Mouse (Mus musculus): ENCODE measurements around the gene Ppp1r13b.
"Not testable (repeated sequence)": the region's sequence is repeated elsewhere in the genome, so short reads cannot be mapped to it uniquely, and the experiment has no call there.

Ppp1r13b gene

DNA sequence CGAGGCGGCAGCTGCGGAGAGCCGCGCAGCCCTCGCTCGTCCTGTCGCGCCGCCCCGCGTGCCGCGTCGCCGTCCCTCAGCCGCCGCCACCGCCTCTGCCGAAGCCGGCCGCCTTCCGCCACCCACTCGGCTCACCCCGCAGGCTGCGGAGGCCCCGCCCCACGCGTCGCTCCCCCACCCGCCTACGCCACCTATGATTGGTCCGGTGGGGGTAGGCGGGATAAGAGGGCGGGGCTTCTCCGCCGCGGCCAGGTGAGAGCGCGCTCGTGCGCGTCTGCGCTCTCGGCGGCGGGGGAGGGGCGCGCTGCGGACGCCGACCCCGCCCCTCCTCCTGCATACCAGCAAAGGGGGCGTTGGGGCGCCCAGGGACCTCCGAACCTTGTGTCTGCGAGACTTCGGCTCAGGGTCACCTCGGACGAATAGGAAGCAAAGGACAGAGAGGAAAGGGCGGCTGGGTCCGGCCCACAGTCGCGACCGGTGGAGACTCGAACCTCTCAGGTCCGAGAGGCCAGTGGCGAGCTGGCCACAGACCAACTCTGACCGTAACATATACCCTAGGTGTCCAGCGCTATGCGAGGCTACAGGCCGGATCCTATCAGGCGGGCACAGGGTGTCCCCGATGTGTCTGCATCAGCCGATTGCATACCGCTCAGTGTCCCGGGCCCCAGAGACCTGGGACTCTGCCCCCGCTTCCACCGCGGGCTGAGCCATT, at the start of gene Ppp1r13b:
Gene Ppp1r13b, minus strand, starts transcription at position 141 of the 712 bp plus-strand sequence.
- peak; percentile 95 for DNase-seq

DNA sequence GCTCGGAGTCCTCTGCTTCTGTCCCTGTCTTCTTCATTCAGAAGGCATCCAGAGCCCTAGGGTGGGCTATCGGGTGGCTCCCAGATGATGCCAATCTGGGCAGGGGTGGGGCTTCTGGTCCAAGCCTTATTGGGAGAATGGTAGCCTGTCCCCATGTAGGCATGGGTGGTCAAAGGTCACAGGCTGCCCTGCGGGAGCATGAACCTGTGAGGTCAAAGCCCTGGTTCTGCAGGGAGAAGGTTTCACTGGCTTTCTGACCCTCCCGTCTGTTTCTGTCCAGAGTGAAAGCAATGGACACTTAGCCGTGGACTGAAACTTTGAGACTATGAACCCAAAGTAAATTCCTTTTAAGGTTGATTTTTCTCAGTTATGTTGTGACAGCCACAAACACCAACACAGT, 48.3 kb upstream of the Ppp1r13b start:
- no peak for DNase-seq

DNA sequence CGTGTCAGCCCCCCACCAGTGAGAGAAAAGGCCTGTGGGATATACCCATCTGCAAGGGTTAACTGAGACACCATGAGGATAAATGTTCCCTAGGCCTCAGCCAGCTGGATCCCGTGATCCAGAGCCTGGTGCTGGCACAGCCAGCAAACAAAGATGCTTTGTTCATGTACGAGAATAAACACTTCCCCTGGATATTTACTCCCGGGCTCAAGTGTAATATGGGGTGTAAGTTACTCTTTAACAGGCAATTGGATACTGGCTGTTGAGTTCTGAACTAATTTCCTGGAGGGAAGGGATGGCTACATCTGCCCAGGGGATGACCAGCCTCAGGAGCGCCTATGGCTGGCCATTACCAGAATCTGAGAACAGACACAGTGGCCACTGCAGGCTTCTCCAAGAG, 43.8 kb upstream of the Ppp1r13b start:
- DNase-seq = no peak

DNA sequence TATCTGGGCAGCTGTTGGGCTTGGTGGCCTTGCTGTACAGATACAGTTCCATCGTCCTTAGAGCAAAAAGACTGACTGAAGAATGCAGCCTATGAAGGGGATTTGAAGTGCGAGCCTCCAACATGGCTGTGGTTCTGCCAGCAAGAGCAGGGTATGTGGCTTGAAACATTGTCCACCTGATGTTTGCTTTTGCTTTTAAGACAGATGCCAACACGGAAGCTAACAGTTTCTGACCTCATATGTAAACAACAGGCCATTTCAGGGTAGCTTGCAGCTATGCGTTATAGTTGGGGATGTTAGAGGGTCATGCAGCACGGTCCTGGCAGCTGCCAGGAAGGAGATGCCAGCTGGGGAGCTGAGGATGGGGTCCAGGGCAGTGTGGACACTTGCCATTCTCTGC, 42.6 kb upstream of the Ppp1r13b start:
- DNase-seq = no peak

DNA sequence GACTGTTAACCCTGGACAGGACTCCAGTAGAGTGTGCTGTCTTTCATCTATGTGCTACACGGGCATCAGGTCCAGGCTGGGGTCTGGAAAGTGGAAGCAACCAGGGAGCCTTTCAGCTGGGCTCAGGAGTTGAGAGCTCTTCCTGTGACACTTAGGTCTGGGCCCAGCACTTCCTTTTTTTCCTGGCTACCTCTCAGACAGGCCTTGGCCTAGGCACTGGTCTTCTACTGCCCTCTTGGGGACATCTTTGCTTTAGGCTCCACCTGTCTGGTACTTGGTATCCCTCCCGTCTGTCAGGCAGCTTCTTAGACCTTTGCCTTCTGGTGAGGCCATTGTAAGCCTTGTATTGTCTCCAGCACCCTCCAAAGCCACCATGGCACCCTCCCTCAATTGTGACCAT, 38.8 kb upstream of the Ppp1r13b start:
- DNase-seq = peak; percentile 61

DNA sequence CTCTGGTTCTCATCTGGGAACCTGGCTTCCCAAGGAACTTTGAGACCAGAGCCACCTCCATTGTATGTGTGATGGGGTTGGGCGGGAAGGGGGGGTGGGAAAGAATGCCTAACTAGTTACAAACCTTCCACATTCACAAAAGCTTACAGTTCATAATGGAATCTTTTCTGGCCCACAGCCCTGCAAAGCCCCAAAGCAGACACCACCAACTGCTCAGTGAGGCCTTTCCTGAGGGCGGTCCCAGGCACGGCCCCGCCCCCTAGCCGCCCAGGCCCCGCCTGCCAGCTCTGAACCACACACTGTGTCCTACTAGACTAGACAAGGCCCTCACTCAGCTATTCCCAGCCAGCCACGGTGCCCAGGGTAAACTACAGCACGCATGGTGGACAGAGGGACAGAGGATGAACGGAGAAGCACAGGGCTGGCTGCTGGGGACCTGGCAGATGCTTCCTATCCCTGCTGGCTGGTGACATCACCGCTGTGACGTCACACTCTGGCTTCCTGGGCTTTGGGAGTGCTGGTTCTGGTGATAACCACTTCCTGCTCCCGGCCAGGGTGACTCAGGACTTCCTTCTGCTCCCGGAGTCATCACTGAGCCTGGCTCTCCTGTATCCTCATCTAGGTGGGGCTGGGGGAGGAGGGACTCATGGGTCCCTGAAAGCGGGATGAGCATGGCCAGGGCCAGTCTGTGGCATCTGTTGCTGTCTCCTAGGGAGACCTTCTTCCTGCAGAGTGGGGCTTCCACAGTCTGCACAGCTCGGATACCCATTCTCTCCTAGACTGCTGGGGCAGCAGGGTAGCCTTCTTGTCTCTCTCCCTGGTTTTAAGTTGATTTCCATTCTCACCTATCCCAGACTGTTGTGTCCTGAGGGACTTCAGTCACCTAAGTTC, 38.1 kb upstream of the Ppp1r13b start:
- DNase-seq = not testable (repeated sequence)

DNA sequence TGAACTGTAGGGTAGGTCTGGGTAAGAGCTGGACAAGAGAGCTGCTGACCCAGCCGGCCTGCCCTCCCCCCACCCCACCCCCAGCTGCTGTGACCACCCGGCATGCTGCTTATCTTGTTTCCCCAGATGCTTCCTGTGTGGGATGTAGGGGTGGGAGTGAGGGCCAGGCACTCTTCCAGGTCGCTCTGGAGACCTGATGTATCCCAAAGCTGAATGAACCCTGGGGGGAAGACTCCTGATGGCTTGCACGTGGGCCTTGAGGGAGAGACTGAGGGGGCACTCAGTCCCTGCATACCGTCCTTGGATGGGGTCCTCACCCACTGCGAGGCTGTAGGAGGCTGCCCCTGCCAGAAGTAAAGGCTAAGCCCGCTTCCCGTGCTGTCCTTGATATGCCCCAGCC, 37.2 kb upstream of the Ppp1r13b start:
- DNase-seq = no peak

DNA sequence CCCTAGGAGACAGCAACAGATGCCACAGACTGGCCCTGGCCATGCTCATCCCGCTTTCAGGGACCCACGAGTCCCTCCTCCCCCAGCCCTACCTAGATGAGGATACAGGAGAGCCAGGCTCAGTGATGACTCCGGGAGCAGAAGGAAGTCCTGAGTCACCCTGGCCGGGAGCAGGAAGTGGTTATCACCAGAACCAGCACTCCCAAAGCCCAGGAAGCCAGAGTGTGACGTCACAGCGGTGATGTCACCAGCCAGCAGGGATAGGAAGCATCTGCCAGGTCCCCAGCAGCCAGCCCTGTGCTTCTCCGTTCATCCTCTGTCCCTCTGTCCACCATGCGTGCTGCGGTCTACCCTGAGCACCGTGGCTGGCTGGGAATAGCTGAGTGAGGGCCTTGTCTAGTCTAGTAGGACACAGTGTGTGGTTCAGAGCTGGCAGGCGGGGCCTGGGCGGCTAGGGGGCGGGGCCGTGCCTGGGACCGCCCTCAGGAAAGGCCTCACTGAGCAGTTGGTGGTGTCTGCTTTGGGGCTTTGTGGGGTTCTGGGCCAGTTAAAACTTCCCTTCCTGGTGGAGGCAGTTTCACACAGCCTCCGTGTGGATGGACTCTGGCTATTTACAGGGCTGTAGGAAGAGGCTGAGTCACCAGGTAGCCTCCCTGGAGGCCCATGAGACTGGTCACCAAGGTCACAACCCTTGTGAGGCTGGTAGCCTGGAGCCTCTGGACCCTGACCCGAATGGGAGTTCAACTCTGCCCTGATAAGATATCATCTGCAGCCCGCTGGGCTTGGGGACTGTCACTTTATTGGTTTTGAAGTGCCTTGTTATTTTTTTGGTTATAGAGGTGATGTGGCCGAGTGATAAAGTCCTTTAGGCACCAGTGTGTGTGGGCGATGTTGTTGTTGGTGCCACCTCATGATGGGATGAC, 36.4 kb upstream of the Ppp1r13b start:
- DNase-seq = not testable (repeated sequence)

DNA sequence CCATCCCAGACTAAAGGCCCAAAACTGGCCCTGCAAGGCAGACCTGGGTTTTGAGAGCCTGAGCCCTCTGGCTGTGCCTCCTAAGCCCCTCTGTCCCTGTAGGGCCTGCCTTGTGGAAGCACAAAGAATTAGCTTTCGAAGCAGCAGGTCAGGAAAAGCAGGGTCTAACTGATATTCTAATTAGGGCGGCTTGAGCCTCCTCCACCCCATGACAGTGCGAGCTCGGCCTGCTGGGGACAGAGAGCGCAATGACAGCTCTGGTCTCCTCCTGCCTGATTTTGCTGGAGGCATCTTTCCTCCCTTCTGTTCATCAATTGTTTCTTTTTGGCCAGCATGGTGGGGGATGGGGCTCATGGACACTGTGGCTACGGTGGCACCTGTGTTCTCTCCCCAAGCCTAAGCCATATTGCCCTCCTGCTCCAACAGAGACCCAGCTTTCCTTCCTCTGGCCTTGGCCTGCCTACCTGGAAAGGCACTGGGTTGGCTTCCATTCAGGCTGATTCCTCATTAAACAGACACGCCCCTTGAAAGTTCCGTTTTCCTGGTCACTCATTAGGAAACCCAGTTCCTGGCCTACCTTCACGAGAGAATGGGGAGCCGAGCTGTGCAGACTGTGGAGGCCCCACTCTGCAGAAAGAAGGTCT, 35.6 kb upstream of the Ppp1r13b start:
- DNase-seq = no peak

DNA sequence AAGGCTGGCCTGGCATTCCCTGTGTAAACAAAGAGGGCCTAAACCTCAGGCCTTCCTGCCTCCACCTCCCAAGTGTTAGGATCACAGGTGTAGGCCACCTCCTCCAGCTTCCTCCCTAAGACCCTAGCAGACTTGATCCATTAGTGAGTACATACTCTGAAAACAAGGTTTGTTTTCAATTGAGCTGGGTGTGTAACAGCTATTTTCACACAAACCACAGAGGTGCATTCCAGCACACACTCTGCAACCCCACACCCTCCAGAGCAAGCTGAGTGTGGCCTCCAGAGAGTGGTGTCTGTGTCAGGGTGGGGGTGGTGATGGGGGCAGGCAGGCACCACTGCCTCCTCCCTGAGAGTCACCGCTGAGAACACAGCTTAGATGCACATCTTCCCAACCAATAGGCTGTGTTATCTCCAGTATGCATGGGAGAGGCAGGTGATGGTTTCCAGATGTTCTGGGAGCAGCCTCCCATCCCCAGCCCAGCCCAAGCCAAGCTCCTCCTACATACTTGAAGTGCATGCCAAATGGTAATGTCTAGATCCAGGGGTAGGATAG, 30.8 kb upstream of the Ppp1r13b start:
- DNase-seq = peak; percentile 67

DNA sequence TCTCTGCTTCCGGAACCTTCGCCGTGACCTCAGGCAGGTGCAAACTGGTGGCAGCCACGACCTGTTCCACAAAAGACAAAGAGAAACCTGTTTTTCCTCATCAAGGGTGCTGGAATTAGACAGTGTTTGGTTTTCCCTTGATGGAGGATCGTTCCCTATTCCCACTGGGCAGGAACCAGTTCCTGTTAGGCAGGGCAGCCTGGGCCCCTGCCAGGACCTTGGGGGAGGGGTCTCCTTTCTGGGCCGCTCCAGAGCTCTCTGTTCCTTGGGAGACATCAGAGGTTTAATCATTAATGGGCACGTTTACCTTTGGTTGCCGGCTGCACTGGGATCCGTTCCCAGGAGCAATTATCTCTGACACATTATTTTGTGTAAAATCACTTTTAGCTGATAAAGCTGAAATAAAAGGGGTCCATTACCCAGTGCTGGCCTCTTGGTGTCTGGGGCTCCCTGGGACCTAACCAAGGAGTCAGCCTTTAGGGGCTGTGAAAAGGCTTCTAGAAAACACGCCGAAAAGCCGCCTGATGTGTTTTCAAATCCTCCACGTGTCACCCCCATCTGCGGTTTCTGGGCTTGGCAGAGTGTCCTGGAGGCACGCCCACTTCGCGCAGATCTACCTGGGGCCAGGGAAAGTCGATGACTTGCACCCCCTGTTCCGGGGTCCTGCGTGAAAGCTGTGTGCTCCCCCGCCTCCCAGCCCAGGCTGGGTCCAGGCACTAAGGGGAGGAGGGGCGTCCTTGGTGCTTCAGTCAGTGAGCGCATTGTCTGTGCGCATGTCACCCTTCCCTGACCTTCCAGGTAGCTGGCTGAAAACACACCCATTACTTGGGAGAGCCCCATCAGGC, 29.0 kb upstream of the Ppp1r13b start:
- no peak for DNase-seq

DNA sequence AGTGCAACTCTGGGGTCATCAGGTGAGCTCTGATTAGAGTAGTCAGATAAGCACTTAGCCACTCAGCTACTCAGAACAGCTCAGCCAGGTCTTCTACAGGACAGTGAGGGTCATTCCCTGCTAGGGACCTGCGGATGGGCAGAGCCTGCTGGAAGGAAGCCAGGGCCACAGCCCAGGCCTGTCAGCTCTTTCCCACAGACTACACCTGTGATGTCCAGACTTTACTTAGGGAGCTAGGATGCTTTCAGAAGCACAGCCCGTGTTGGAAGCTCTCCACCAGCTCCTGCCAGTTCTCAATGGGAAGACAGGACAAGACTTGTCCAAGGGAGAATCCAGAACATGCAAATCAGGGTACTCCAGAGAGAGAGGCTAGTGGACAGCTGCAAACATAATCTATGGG, 26.1 kb upstream of the Ppp1r13b start:
- no peak for DNase-seq

DNA sequence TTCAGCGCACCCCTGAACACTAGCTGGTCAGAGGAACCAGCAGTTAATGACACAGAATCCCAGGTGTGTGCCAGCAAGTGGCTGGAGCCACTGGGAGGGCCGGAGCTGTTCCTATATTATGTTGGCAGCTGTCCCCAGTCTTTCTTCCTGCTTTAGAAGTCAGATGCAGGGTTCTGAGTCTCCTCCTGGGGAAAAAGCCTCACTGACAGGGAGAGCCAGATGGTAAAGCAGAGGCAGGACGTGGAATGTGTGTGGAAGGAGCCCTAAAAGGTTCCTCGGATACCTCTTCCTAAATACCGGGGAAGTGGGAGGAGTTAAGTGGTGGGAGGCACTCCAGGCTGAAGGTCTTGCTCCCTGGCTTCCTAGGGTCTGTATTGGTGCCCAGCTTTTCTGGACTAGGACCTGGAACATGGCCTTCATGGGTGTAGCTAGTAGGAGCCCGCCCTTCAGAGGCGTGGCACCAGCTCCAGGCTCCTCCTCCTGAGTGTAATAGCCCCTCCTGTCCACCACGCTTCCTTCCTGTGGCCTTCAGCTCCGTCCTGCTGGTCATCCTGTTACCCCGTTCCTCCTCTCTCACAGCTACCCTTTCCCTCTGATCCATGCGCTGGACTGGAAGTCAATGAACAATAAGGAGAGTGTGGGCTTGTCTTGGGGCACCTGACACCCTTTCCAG, 25.3 kb upstream of the Ppp1r13b start:
- no peak for DNase-seq

DNA sequence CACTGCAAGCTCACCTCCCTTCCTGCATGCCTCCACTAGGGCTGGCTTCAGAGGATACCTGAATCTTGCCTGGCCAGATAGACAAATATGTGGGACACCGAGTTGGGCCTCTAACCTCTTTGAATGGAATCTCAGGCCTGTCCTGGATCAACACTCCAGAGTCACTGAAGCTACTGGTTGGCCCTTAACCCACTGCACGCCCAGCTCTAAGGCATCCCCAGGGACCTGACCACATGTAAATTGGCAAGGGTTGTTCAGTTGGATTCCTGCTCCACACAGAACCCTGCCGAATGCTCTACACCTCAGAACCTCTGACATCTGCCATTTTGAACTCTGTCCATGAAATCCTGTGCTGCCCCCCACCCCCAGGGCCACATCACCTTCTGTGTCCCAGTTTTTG, 24.6 kb upstream of the Ppp1r13b start:
- no peak for DNase-seq

DNA sequence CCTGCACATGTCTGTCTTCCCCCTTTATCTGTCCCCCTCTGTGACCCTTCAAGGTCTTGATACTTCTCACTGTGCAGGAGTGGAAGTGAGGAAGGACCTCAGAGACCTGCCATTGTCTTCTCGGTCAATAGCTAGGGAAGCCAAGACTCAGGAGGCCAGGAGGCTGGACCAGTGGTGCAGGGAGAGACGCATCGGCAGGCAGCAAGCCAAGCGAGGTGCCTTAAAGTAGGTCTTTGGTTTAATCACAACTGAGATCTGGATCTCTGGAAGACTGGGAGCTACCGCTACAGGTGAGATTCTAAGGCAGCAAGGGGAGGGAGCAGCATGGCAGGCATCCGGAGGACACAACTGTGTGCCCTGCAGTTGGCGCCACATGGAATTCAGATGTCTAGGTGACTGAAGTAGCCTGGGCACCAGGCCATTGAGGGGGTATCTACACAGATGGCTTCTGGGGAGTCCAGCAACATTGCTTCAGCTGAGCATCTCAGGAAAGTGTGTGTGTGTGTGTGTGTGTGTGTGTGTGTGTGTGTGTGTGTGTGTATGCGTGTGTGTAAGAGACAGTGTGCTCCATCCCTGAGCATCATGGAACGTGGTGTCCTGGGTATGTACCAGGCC, 23.6 kb upstream of the Ppp1r13b start:
- DNase-seq = no peak

DNA sequence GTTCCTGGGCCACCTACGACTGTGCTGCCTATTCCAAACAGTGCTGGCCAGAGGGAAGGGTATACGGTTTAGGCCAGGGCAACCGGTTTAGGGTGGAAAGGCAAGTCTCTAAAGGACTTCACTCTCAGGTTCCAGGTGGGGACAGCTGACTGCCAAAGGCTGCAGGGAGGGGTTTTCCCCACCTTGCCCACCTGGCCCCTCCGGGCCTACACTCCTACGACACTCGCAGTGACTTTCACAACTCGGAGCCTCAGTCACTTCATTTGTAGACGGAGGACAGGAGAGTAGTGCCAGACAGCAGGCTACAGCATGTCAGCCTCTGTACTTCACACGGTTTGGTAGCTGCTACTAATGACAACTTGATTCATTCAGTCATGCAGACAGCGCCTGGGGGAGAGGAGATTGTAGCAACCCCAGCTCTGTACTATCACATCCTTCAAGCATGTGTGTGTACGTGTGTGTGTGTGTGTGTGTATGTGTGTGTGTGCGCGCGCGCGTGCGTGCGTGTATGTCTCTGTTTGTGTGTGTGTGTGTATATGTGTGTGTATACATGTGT, 20.6 kb upstream of the Ppp1r13b start:
- no peak for DNase-seq

DNA sequence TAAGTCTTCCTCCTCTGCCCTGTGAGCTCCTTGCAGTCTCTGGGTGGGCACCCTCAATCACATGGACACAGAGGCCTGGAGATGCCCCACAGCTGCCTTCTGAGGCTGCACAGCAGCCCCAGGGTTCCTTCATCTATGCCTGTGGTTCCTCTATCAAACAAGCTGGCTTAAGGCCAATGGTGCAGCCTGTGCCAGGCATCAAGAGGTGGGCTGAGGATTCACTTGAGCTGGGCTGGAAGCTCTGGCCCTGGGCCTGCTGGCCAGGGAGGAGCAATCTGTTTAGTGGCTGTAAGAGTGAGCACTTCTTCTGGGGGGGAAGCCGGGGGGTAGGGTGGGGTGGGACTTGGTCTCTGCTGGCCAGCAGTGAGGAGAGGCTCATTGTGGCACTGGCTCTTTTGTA, 19.4 kb upstream of the Ppp1r13b start:
- DNase-seq = no peak

DNA sequence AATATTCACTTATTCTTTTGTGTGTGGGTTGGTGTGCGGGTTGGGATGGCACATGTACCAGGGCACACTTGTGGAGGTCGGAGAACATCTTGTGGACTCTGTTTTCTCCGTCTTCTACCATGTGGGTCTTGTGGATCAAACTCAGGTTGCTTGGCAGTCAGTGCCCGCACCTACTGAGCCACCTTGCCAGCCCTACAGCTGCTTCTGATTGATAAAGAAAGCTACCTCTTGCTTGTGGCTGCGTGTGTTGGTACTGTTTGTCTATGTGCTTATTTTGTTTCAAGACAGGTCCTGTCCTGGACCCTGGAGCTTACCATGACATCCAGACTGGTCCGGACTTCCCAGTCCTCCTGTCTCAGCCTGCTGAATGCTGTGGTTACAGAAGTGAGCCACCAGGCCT, 15.2 kb upstream of the Ppp1r13b start:
- no peak for DNase-seq

DNA sequence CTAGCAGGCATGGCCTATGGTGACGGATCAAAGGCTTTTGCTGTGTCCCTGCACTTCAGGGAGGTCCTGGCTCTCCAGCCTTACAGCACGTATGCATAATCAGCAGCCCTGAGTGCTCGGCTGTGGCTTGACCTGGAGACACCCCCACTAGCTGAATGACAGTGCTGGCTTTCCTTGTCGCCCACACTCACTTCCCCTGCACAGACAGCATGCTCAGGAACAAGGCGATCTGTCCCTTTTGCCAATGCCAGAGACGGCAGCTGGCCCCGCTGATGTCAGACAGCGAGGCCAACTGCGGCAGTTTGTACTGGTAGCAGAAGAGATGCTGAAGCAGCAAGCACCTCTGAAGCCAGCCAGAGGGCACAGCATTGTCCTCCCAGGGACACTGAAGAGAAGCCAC, 12.1 kb upstream of the Ppp1r13b start:
- DNase-seq = no peak

All from embryo, embryonic 11 days (tissue).